Mouse (Mus musculus): ENCODE measurements around the gene Kif21b. TPM values are rescaled to one million over a fixed set of nuclear protein-coding genes. Genes with fewer than 3 reads are reported as not detected.

Gene Kif21b
- polyA plus RNA-seq, 1 experiment, result 0.03 TPM

DNA sequence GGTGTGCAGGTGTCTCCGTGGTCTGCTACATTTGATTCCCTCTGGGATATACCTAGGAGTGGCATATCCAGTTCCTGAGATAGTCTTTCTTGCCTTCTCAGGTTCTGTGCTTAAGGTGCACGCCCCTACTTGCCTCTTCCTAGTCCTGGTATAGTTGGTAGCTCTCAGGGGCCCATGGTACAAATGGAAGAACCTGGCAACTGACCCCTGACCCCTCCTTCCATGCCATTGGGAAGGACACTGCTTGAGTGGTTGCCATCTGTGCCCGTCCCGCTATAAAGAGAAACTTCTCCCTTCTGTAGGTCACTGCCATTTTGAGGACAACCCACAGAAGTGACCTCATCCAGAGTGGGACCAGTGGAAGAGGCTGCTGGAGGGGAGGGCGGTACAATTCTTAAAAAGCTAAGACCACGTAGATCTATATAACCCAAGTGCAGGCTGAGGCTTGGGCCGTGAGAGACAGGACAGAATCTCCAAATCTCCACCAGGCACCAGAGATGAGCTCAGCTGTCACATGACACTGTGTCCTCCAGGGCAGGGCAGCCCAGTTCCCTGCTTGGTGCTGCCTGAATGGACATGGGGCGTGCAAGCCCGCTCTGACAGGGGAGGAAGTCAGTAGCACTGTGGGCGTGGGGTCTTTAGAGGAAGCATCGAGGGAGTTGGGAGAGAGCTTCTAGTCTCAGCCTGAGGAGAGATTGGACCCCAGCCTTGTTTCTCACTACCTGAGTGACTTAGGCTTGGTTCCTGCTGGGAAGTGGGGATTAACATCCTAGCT is 10.2 kb downstream of the Kif21b start:
- no peak for TF ChIP-seq GATA1 (IDR thresholded peaks at IDR 0.05; ENCODE audit: low read length)
- TF ChIP-seq TAL1 (IDR thresholded peaks at IDR 0.05; ENCODE audit: low read length), result no peak
- peaks cover 83% of the 10 kb centered on the region for H3K4me1 ChIP-seq (ENCODE audit: control insufficient read depth)

DNA sequence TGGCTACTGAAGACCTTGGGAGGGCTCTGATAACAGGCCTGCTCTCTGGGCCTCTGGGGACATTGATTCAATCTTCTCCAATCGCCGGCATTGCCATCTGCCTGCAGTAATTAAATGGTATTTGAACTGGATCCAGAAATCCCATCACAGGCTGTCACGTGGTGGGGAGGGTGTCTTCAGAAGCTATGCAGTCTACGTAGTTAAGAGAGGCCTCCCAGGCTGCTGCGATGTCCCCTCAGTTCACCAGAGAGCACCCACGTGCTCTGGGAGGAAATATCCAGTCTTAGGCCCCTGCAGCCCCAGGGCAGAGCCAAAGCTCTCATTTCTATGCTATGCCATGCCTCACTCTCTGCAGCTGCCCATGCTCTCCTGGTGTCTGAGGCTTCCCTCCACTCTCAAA is 11.1 kb downstream of the Kif21b start:
- no peak for TF ChIP-seq TAL1 (IDR thresholded peaks at IDR 0.05; ENCODE audit: low read length)
- no peak for TF ChIP-seq GATA1 (IDR thresholded peaks at IDR 0.05; ENCODE audit: low read length)
- peaks cover 83% of the 10 kb centered on the region for H3K4me1 ChIP-seq (ENCODE audit: control insufficient read depth)

More for the DNA sequence above, 10.2 kb downstream of the Kif21b start:
- Histone ChIP-seq H3K9me3 (ENCODE audit: control insufficient read depth, low read length) (no peaks in the 10 kb centered on the region), H3K27me3 (ENCODE audit: control insufficient read depth) (no peaks in the 10 kb centered on the region), H3K36me3 (ENCODE audit: control insufficient read depth) (peaks cover 2% of the 10 kb centered on the region), H3K4me3 (replicated peaks) (no peak overlapping the region)

DNA sequence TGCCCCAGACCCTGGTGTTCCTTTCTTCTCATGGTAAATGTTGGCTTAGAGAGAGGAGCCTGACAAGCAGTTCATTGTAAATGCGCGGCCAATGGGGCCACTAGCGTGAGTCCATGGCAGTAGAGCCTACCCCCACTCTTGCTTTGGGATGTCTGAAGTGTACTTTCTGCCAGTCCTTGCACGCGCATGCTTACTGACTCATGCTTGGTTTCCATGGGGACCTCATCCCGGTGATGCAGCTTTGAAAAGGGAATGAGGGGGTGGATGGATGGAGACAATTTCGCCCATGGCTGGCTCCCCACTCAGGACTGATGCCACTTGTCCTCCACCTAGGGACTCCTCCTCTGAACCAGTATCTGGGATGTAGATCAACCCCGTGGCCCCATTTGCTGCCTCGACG is 12.3 kb downstream of the Kif21b start:
- no peak for TF ChIP-seq GATA1 (IDR thresholded peaks at IDR 0.05; ENCODE audit: low read length)
- no peak for TF ChIP-seq TAL1 (IDR thresholded peaks at IDR 0.05; ENCODE audit: low read length)
- no peaks in the 10 kb centered on the region for H3K27me3 ChIP-seq (ENCODE audit: control insufficient read depth)
- no peak overlapping the region for H3K4me3 ChIP-seq (replicated peaks)
- peaks cover 82% of the 10 kb centered on the region for H3K4me1 ChIP-seq (ENCODE audit: control insufficient read depth)
- H3K9me3 ChIP-seq (ENCODE audit: control insufficient read depth, low read length), result 0 out of 2 replicates have a peak, but pooled peaks cover 3% of the 10 kb centered on the region
- peaks cover 15% of the 10 kb centered on the region for H3K36me3 ChIP-seq (ENCODE audit: control insufficient read depth)

More for the DNA sequence above, 11.1 kb downstream of the Kif21b start:
- Histone ChIP-seq H3K4me3 (replicated peaks) (no peak overlapping the region), H3K36me3 (ENCODE audit: control insufficient read depth) (peaks cover 4% of the 10 kb centered on the region), H3K9me3 (ENCODE audit: control insufficient read depth, low read length) (no peaks in the 10 kb centered on the region), H3K27me3 (ENCODE audit: control insufficient read depth) (no peaks in the 10 kb centered on the region)

DNA sequence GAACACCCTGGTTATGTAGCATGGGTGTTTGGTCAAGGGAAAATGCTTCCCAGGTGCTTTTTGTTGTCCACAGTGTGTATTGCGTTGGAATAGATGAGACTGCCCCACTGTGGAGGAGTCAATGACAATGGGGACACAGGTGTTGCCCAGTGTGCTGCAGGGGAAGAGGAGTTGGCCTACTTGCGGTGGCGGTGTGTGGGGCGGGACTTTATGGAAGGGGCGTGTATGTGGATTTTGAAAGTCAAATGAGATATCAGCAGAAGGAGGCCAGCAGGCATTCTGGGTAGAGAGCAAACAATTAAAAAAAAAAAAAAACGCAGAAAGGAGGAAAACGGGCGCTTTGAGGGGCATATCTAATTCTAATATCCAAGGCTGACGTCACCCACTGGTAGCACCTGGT is 18.5 kb downstream of the Kif21b start:
- TF ChIP-seq TAL1 (IDR thresholded peaks at IDR 0.05; ENCODE audit: low read length) (no peak), GATA1 (IDR thresholded peaks at IDR 0.05; ENCODE audit: low read length) (no peak)
- no peak overlapping the region for H3K4me3 ChIP-seq (replicated peaks)
- peaks cover 29% of the 10 kb centered on the region for H3K36me3 ChIP-seq (ENCODE audit: control insufficient read depth)
- H3K9me3 ChIP-seq (ENCODE audit: control insufficient read depth, low read length), result 0 out of 2 replicates have a peak, but pooled peaks cover 3% of the 10 kb centered on the region
- no peaks in the 10 kb centered on the region for H3K27me3 ChIP-seq (ENCODE audit: control insufficient read depth)
- H3K4me1 ChIP-seq (ENCODE audit: control insufficient read depth), result peaks cover 44% of the 10 kb centered on the region

DNA sequence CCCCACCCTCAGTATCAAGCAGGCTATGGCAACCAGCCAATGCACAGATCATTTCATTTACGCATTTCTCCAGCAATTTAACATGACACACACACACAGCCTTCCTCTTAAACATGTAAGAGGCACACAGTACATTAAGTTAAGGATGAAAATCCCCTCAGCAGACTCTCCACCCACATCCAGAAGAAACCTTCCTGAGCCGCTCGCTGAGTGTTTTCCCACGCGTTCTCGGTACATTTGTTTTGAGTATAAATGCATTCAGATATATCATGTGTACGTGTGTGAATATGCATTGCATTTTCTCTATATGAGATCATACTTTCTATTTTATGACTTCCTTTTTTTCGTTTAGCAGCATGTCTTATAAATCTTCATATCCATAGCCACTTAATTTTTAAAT is 20.2 kb downstream of the Kif21b start:
- H3K36me3 ChIP-seq (ENCODE audit: control insufficient read depth), result peaks cover 30% of the 10 kb centered on the region
- H3K9me3 ChIP-seq (ENCODE audit: control insufficient read depth, low read length), result 0 out of 2 replicates have a peak, but pooled peaks cover 3% of the 10 kb centered on the region
- no peak overlapping the region for H3K4me3 ChIP-seq (replicated peaks)
- TF ChIP-seq GATA1 (IDR thresholded peaks at IDR 0.05; ENCODE audit: low read length), result no peak
- TF ChIP-seq TAL1 (IDR thresholded peaks at IDR 0.05; ENCODE audit: low read length), result no peak
- peaks cover 30% of the 10 kb centered on the region for H3K4me1 ChIP-seq (ENCODE audit: control insufficient read depth)
- H3K27me3 ChIP-seq (ENCODE audit: control insufficient read depth), result no peaks in the 10 kb centered on the region

DNA sequence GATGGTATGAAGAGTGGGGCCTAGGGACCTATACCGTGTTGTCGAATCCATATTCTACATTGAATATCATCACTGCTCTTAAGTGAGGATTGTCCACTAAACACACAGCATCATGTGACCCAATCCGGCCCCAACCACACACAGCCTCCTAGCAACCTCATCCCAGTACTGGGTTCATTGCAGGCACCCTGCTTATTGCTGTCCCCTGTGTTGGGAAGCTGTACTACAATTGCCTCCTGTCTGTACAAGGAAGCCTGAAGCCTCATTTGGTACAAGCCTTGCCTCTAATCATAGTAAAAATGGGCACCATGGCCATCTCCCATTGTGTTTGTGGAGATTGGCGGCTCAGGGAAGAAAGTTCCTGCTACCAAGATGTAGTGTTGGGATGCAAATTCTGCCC is 25.1 kb downstream of the Kif21b start:
- Histone ChIP-seq H3K4me3 (replicated peaks) (no peak overlapping the region), H3K27me3 (ENCODE audit: control insufficient read depth) (no peaks in the 10 kb centered on the region), H3K36me3 (ENCODE audit: control insufficient read depth) (peaks cover 8% of the 10 kb centered on the region), H3K4me1 (ENCODE audit: control insufficient read depth) (no peaks in the 10 kb centered on the region; the same call in 1 of the 2 replicates), H3K9me3 (ENCODE audit: control insufficient read depth, low read length) (no peaks in the 10 kb centered on the region)
- no peak for TF ChIP-seq GATA1 (IDR thresholded peaks at IDR 0.05; ENCODE audit: low read length)
- no peak for TF ChIP-seq TAL1 (IDR thresholded peaks at IDR 0.05; ENCODE audit: low read length)

DNA sequence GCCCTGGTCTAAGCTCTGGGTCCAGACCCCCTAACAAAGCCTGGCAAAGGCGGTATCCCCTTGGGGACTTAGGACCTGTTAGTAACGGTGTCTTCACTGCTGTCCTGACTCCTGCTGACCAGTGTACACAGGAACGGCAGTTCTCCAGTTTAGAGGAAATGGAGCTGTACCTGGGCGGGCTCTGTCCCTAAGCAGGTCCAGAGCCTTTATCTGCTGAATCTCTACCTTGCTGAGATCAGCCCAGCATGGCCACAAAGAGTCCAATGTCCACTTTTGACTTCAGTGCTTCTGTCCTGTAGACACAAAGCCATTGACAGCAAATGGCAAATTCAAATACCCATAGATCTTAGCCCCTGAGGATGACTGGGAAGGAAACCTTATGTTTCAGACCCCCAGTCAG is 25.8 kb downstream of the Kif21b start:
- no peaks in the 10 kb centered on the region; the same call in 1 of the 2 replicates for H3K4me1 ChIP-seq (ENCODE audit: control insufficient read depth)
- no peaks in the 10 kb centered on the region for H3K27me3 ChIP-seq (ENCODE audit: control insufficient read depth)
- no peaks in the 10 kb centered on the region for H3K9me3 ChIP-seq (ENCODE audit: control insufficient read depth, low read length)
- H3K4me3 ChIP-seq (replicated peaks), result no peak overlapping the region
- H3K36me3 ChIP-seq (ENCODE audit: control insufficient read depth), result peaks cover 8% of the 10 kb centered on the region
- TF ChIP-seq GATA1 (IDR thresholded peaks at IDR 0.05; ENCODE audit: low read length), result no peak
- no peak for TF ChIP-seq TAL1 (IDR thresholded peaks at IDR 0.05; ENCODE audit: low read length)

DNA sequence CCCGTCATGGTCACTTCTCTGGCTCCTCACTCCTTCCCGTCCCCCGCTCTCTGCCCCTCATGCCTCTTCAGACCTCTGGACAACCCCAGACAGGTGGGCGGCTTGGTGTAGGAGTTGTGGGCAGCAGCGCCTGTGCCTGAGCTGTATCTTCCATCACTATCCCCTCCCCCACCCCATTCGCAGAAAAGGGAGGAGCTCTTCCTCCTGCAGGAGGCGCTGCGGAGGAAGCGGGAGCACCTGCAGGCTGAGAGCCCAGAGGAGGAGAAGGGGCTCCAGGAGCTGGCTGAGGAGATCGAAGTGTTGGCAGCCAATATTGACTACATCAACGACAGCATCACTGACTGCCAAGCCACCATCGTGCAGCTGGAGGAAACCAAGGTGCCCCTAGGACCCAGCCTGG is 28.6 kb downstream of the Kif21b start:
- Histone ChIP-seq H3K36me3 (ENCODE audit: control insufficient read depth) (peaks cover 5% of the 10 kb centered on the region), H3K4me3 (replicated peaks) (no peak overlapping the region), H3K27me3 (ENCODE audit: control insufficient read depth) (no peaks in the 10 kb centered on the region), H3K9me3 (ENCODE audit: control insufficient read depth, low read length) (no peaks in the 10 kb centered on the region), H3K4me1 (ENCODE audit: control insufficient read depth) (no peaks in the 10 kb centered on the region; the same call in 1 of the 2 replicates)
- TF ChIP-seq GATA1 (IDR thresholded peaks at IDR 0.05; ENCODE audit: low read length) (no peak), TAL1 (IDR thresholded peaks at IDR 0.05; ENCODE audit: low read length) (no peak)

DNA sequence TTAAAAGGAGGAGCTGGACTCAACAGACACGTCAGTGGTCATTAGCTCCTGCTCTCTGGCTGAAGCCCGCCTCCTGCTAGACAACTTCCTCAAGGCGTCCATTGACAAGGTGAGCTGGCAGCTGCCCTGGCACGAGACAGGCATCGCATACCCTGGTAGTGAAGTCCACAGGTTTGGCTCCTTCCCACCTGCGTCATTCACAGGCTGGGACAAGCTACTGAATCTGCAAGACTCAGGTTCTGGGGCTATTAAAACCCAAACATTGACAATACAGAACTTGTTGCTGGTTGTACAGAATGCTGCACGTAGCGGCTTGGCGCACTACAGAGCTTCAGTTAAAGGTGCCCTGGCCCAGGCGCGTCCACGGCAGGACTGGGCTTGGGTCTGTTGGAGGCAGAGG is 29.1 kb downstream of the Kif21b start:
- TF ChIP-seq TAL1 (IDR thresholded peaks at IDR 0.05; ENCODE audit: low read length), result no peak
- H3K9me3 ChIP-seq (ENCODE audit: control insufficient read depth, low read length), result no peaks in the 10 kb centered on the region
- peaks cover 5% of the 10 kb centered on the region for H3K36me3 ChIP-seq (ENCODE audit: control insufficient read depth)
- no peaks in the 10 kb centered on the region; the same call in 1 of the 2 replicates for H3K4me1 ChIP-seq (ENCODE audit: control insufficient read depth)
- H3K27me3 ChIP-seq (ENCODE audit: control insufficient read depth), result no peaks in the 10 kb centered on the region
- H3K4me3 ChIP-seq (replicated peaks), result no peak overlapping the region

All from erythroblast, embryonic 14.5 days (primary cell).